Mouse (Mus musculus) hindbrain, embryonic 12.5 days (tissue): ENCODE results near the gene Aatk. TPM values are rescaled to one million over a fixed set of nuclear protein-coding genes. Genes with fewer than 3 reads are reported as not detected.
A peak's percentile ranks its signal among the peaks of the same experiment; 100 is the strongest.

Source experiments
- ATAC-seq: fragments of 200-750 bp; cut with Nextera tagmentation; 2 replicates; pipeline ENCODE4 v1.8.0; 2017; ENCODE audit warnings: moderate TSS enrichment; ENCODE audit not compliant: low FRiP score
- H3K27ac ChIP-seq: fragments of 300-500 bp; sonication (generic); 2 replicates; pipeline ENCODE4 v1.5.1; 2016; ENCODE audit warnings: mild to moderate bottlenecking
- H3K27me3 ChIP-seq: fragments of 300-500 bp; sonication (generic); 2 replicates; pipeline ENCODE4 v1.6.1; 2016; ENCODE audit warnings: mild to moderate bottlenecking
- H3K36me3 ChIP-seq: fragments of 300-500 bp; sonication (generic); 2 replicates; pipeline ENCODE4 v1.6.1; 2016; ENCODE audit warnings: mild to moderate bottlenecking
- H3K4me1 ChIP-seq: fragments of 300-500 bp; sonication (generic); 2 replicates; pipeline ENCODE4 v1.6.1; 2016
- H3K4me2 ChIP-seq: fragments of 300-500 bp; sonication (generic); replicated peaks from 2 replicates; pipeline ENCODE4 v1.6.1; 2016; ENCODE audit warnings: mild to moderate bottlenecking
- H3K4me3 ChIP-seq: fragments of 300-500 bp; sonication (generic); 2 replicates; pipeline ENCODE4 v1.5.1; 2016; ENCODE audit warnings: mild to moderate bottlenecking
- H3K9ac ChIP-seq: fragments of 300-500 bp; sonication (generic); 2 replicates; pipeline ENCODE4 v1.6.1; 2016; ENCODE audit warnings: mild to moderate bottlenecking, moderate library complexity
- H3K9me3 ChIP-seq: fragments of 300-500 bp; sonication (generic); replicated peaks from 2 replicates; pipeline ENCODE4 v1.6.1; 2016; ENCODE audit warnings: mild to moderate bottlenecking
- WGBS: fragments of 180-500 bp; shearing (Covaris S2); methylation state at CpG from one replicate; pipeline ENCODE4 v1.1.7; 2016; 5-methylcytosine and 5-hydroxymethylcytosine counted together
- polyA plus RNA-seq: library from polyadenylated mRNA; unstranded; fragments of >200 nt; fragmentation: Nextera tagmentation; extraction: Ambion mirVana; gene quantifications from 2 replicates; pipeline ENCODE4 v1.2.1, GENCODE M21; 2016

Gene Aatk
- polyA plus RNA-seq, 1 experiment from 2014 or later, result 13.5 TPM

DNA sequence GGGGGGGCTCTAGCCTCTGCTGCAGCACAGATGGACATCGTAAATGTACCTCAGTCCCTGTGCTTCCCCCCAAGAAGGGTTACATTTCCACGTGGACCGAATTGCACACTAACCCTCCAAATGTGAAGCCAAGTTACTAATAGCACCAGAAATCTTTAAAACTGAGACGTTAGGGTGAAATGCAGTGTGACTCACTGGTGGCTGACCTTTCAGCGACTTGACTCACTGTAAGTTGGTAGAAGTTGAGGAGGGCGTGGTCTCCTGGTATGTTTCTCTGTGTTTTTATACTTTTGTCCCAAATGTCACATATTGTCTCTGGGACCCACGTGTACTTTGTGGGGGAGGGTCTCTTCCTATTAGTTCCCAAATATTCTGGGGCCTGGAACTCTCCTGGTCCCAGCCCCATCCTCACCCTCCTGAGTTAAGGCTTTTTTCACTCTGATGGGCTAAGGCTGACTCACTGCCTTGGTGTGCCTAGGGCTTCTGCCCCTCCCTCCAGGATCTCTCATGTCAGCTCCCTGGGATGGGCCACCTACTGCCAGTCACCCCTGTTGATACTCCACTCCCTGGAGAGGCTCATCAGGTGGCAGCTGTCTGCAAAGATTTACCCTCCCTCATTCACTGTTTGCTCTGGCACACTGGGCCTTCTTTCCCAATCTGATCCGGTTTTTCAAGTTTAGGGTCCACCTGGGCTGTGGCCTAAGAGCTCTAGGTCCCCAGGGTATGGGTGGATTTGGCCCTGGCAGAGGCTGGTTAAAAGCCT, 71.0 kb downstream of the Aatk start:
- H3K36me3 ChIP-seq, result no peaks in the 10 kb centered on the region

DNA sequence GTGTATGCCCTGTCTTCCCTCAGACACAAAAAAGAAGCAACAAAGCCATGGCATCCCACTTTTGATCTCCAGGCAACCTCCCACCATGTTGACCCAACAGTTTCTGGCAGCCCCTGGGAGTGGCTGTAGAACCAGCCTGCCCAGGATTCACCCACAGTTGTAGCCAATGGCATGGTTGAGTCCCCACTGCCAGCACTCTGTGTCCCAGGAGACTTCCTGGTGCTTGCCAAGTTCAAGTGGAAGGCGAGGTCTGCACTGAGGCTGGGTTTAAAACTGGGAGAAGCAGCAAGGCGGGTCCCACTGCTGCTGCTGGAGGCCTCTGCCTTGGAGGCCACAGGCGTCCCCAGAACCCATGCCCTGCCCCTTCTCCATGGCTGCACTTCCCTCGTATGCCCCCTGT, 73.2 kb downstream of the Aatk start:
- H3K4me1 ChIP-seq, result peaks cover 19% of the 10 kb centered on the region
- no peaks in the 10 kb centered on the region for H3K9me3 ChIP-seq
- no peak overlapping the region for H3K4me2 ChIP-seq
- no peak overlapping the region for H3K4me3 ChIP-seq
- no peaks in the 10 kb centered on the region for H3K36me3 ChIP-seq
- no peaks in the 10 kb centered on the region for H3K27me3 ChIP-seq
- no peak for ATAC-seq
- no peak overlapping the region for H3K27ac ChIP-seq
- H3K9ac ChIP-seq, result no peak overlapping the region
- 86% methylated on average over 4 of the region's 4 CpGs for WGBS

More for the DNA sequence above, 71.0 kb downstream of the Aatk start:
- peaks cover 6% of the 10 kb centered on the region for H3K4me1 ChIP-seq
- H3K4me2 ChIP-seq, result no peak overlapping the region
- no peak for ATAC-seq
- WGBS, result 86% methylated on average over 8 of the region's 8 CpGs
- no peaks in the 10 kb centered on the region for H3K9me3 ChIP-seq
- no peak overlapping the region for H3K9ac ChIP-seq
- H3K27me3 ChIP-seq, result no peaks in the 10 kb centered on the region
- no peak overlapping the region for H3K27ac ChIP-seq
- no peak overlapping the region for H3K4me3 ChIP-seq

GRCm38 (mm10) chr11:119970021-119970851, 76.7 kb downstream of the Aatk start:
- Histone ChIP-seq H3K27ac (peak overlapping the region; percentile 37), H3K4me3 (no peak overlapping the region), H3K9me3 (no peaks in the 10 kb centered on the region), H3K4me2 (no peak overlapping the region), H3K36me3 (no peaks in the 10 kb centered on the region; the same call in 1 of the 2 replicates), H3K27me3 (no peaks in the 10 kb centered on the region), H3K9ac (no peak overlapping the region), H3K4me1 (peaks cover 27% of the 10 kb centered on the region)
- ATAC-seq, result peak; percentile 63; the same call in 1 of the 2 replicates
- 41% methylated on average over 12 of the region's 12 CpGs for WGBS

- no peaks in the 10 kb centered on the region for H3K27me3 ChIP-seq
- 87% methylated on average over 2 of the region's 2 CpGs for WGBS
Observed at GRCm38 (mm10) chr11:119967892-119968291, 79.1 kb downstream of the Aatk start.

DNA sequence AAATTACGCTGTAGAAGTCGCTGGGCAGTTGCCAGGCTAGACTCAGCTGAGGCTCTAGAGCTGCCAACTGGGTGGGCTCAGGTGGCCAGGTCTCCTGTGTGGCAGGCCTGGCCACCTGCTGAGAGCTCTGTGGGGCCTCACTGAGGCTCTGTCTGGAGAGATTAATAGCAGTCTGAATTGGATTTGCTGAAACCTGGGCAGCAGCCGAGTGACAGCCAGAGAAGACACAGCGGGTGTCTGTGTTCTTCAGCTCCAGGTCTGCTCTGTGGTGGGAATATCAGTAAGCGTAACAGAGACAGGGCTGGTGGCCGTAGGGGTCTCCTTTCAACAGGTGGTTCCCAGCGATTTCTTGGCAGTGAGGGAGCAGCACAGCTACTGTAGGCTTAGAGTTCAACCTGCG, 79.6 kb downstream of the Aatk start:
- Histone ChIP-seq H3K4me2 (no peak overlapping the region), H3K4me1 (peaks cover 33% of the 10 kb centered on the region), H3K36me3 (no peaks in the 10 kb centered on the region; the same call in 1 of the 2 replicates), H3K9me3 (no peaks in the 10 kb centered on the region), H3K4me3 (no peak overlapping the region), H3K9ac (no peak overlapping the region), H3K27me3 (no peaks in the 10 kb centered on the region), H3K27ac (no peak overlapping the region)
- 69% methylated on average over 8 of the region's 8 CpGs for WGBS
- no peak for ATAC-seq

More at GRCm38 (mm10) chr11:119967892-119968291, 79.1 kb downstream of the Aatk start:
- ATAC-seq, result no peak
- no peak overlapping the region for H3K4me2 ChIP-seq
- no peak overlapping the region for H3K9ac ChIP-seq
- H3K36me3 ChIP-seq, result no peaks in the 10 kb centered on the region; the same call in 1 of the 2 replicates
- H3K27ac ChIP-seq, result no peak overlapping the region
- H3K4me3 ChIP-seq, result no peak overlapping the region
- no peaks in the 10 kb centered on the region for H3K9me3 ChIP-seq
- H3K4me1 ChIP-seq, result peaks cover 33% of the 10 kb centered on the region

DNA sequence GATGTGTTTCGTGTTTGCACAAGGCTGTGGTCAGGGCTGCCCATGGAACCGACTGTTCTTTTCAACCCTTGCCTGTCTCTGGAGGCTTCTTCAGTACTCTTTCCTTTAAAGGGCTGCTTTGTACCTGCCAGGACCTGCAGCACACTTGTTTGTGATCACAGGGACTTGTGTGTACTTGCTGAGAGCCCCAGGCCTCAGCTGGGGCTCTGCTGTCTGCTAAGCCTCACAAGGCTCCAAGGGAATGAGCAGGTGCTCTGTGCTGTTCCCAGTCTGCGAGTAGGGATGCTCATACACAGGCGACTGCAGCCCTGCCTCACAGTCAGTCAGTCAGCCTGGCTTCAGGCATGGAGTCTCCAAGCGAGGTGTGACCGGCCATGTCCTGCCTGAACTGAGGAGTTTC, 80.7 kb downstream of the Aatk start:
- Histone ChIP-seq H3K9ac (no peak overlapping the region), H3K4me2 (no peak overlapping the region), H3K27ac (no peak overlapping the region), H3K27me3 (no peaks in the 10 kb centered on the region), H3K4me1 (peaks cover 28% of the 10 kb centered on the region), H3K36me3 (no peaks in the 10 kb centered on the region; the same call in 1 of the 2 replicates), H3K4me3 (no peak overlapping the region), H3K9me3 (no peaks in the 10 kb centered on the region)
- 88% methylated on average over 6 of the region's 6 CpGs for WGBS
- no peak for ATAC-seq

DNA sequence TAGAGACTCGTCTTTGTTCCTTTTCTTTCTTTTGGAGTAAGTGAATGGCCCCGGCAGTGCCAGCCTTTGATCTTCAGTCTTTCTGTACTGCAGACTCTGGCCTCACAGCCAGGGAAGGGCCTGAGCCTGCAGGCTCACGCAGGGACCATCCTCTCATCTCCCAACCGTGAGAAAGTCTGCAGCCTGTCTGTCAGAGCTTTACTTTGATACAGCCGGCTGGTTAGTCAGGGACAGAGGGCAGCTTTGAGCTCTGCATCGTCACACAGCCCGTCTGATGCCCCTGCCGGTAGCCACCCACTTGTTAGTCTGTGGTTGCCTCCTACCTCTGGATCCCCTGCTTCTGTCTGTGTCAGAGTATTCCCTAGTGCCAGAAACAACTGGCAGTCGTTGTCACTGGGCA, 81.9 kb downstream of the Aatk start:
- Histone ChIP-seq H3K36me3 (no peaks in the 10 kb centered on the region; the same call in 1 of the 2 replicates), H3K27ac (no peak overlapping the region), H3K9ac (no peak overlapping the region), H3K4me3 (no peak overlapping the region), H3K9me3 (no peaks in the 10 kb centered on the region), H3K4me1 (peaks cover 18% of the 10 kb centered on the region), H3K4me2 (no peak overlapping the region), H3K27me3 (no peaks in the 10 kb centered on the region)
- 10% methylated on average over 9 of the region's 9 CpGs for WGBS
- ATAC-seq, result no peak

GRCm38 (mm10) chr11:119961511-119961910, 85.5 kb downstream of the Aatk start:
- Histone ChIP-seq H3K4me3 (no peak overlapping the region), H3K4me2 (no peak overlapping the region), H3K27ac (no peak overlapping the region), H3K4me1 (peaks cover 7% of the 10 kb centered on the region), H3K27me3 (no peaks in the 10 kb centered on the region), H3K9me3 (no peaks in the 10 kb centered on the region), H3K9ac (no peak overlapping the region), H3K36me3 (no peaks in the 10 kb centered on the region; the same call in 1 of the 2 replicates)
- 84% methylated on average over 3 of the region's 3 CpGs for WGBS
- ATAC-seq, result no peak

- H3K9me3 ChIP-seq, result no peaks in the 10 kb centered on the region
- no peak overlapping the region for H3K27ac ChIP-seq
- H3K4me2 ChIP-seq, result no peak overlapping the region
- no peaks in the 10 kb centered on the region for H3K27me3 ChIP-seq
- H3K9ac ChIP-seq, result no peak overlapping the region
- WGBS, result 92% methylated on average over 6 of the region's 6 CpGs
- no peaks in the 10 kb centered on the region; the same call in 1 of the 2 replicates for H3K36me3 ChIP-seq
- no peak overlapping the region for H3K4me3 ChIP-seq
- peaks cover 7% of the 10 kb centered on the region for H3K4me1 ChIP-seq
- ATAC-seq, result no peak
Observed at GRCm38 (mm10) chr11:119960671-119961070, 86.3 kb downstream of the Aatk start.

DNA sequence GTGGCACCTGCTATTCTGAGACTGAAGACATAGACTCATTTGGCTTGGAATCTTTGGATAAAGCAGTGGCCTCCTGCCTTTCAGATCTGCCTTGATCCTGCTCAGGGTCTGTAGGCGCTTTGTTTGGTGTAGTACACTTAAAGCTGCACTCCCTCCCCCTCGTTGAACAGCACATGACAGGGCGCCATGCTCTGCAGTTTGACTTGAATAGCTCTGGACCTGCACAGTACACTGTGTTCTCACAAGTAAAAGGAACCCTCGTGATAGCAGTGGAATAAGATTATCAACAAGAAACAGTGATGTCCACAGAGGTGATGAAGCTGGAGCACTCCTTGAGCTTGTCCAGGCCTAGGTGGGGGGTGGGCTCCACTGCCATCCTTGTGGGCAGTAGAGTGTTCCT, 87.3 kb downstream of the Aatk start:
- Histone ChIP-seq H3K27ac (no peak overlapping the region), H3K36me3 (no peaks in the 10 kb centered on the region), H3K4me2 (no peak overlapping the region), H3K9me3 (no peaks in the 10 kb centered on the region), H3K9ac (no peak overlapping the region), H3K4me3 (no peak overlapping the region), H3K27me3 (no peaks in the 10 kb centered on the region), H3K4me1 (peaks cover 2% of the 10 kb centered on the region)
- WGBS, result 82% methylated on average over 4 of the region's 4 CpGs
- no peak for ATAC-seq

DNA sequence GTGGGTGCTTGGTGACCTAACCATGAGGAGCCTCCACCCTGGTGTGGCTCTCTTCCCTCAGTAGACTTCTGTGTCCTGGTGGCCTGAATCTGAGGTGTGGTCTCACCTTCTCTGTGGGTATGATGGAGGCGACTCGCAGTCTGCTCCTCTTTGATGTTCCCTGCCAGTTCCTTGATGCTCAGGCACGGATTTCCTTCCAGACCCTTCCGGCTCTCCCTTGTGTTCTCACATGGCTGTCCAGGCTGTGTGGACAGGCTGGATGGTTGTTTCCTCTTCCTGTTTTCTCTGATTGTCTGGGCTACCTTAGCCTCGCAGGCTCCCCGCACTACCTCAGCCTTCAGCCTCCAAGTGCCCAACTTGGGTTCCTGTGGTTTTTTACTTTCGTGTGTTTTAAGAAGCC, 88.1 kb downstream of the Aatk start:
- Histone ChIP-seq H3K9me3 (no peaks in the 10 kb centered on the region), H3K9ac (no peak overlapping the region), H3K27me3 (no peaks in the 10 kb centered on the region), H3K4me3 (no peak overlapping the region), H3K27ac (no peak overlapping the region), H3K4me2 (no peak overlapping the region), H3K4me1 (no peaks in the 10 kb centered on the region; the same call in 1 of the 2 replicates), H3K36me3 (no peaks in the 10 kb centered on the region)
- no peak for ATAC-seq
- WGBS, result 90% methylated on average over 7 of the region's 7 CpGs
